Mouse (Mus musculus) megakaryocyte-erythroid progenitor cell, adult 5-6 weeks (primary cell): ENCODE measurements around the gene Slc38a2. TPM values are rescaled to one million over a fixed set of nuclear protein-coding genes. Genes with fewer than 3 reads are reported as not detected.

ENCODE experiments used
- ATAC-seq: replicated peaks from 2 replicates; pipeline ENCODE4 v1.8.0; 2016; ENCODE audit warnings: mild to moderate bottlenecking, inconsistent platforms; ENCODE audit not compliant: severe bottlenecking, poor library complexity, low FRiP score, low TSS enrichment
- total RNA-seq, 2 experiments: library from RNA; stranded (forward) in 1 of 2; stranded (reverse) in 1 of 2; fragments of 200-1000, 215-1000 nt in 1 of 2; fragments of >200 nt in 1 of 2; fragmentation: Nextera tagmentation in 1 of 2; gene quantifications; 2 replicates each; pipeline ENCODE4 v1.2.3; 2014 to 2017

Gene Slc38a2
- total RNA-seq, 2 experiments from 2014 or later = 75.3 to 86.9 TPM

- peak; percentile 32 for ATAC-seq
Measured at GRCm38 (mm10) chr15:96698658-96699448, 677 bp downstream of the Slc38a2 start.

- ATAC-seq = 0 out of 2 replicates have a peak, but pooled peaks have one; percentile 3
Measured at GRCm38 (mm10) chr15:96697901-96698657, 1.5 kb downstream of the Slc38a2 start.

- no peak for ATAC-seq
Measured at GRCm38 (mm10) chr15:96696486-96697284, 2.8 kb downstream of the Slc38a2 start.

- peak; percentile 31; the same call in 1 of the 2 replicates for ATAC-seq
Measured at GRCm38 (mm10) chr15:96695455-96696421, 3.8 kb downstream of the Slc38a2 start.

GRCm38 (mm10) chr15:96694988-96695387 is 4.5 kb downstream of the Slc38a2 start:
- no peak for ATAC-seq

GRCm38 (mm10) chr15:96693688-96694087 is 5.8 kb downstream of the Slc38a2 start:
- ATAC-seq = no peak

GRCm38 (mm10) chr15:96692401-96692800 is 7.1 kb downstream of the Slc38a2 start:
- ATAC-seq = no peak

- no peak for ATAC-seq
Measured at GRCm38 (mm10) chr15:96691381-96691780, 8.1 kb downstream of the Slc38a2 start.

GRCm38 (mm10) chr15:96690829-96691228 is 8.7 kb downstream of the Slc38a2 start:
- no peak for ATAC-seq

GRCm38 (mm10) chr15:96689919-96690318 is 9.6 kb downstream of the Slc38a2 start:
- ATAC-seq = no peak

- ATAC-seq = no peak
Measured at GRCm38 (mm10) chr15:96688784-96689318, 10.7 kb downstream of the Slc38a2 start.

- ATAC-seq = no peak
Measured at GRCm38 (mm10) chr15:96688036-96688435, 11.5 kb downstream of the Slc38a2 start.

GRCm38 (mm10) chr15:96687366-96687765 is 12.2 kb downstream of the Slc38a2 start:
- ATAC-seq = no peak

GRCm38 (mm10) chr15:96686201-96687159 is 13.1 kb downstream of the Slc38a2 start:
- ATAC-seq = no peak

- no peak for ATAC-seq
Measured at GRCm38 (mm10) chr15:96685273-96685672, 14.3 kb downstream of the Slc38a2 start.

- peak; percentile 48 for ATAC-seq
Measured at GRCm38 (mm10) chr15:96684132-96684830, 15.2 kb downstream of the Slc38a2 start.
